Mouse (Mus musculus): ENCODE results near the gene Psg19.

DNA sequence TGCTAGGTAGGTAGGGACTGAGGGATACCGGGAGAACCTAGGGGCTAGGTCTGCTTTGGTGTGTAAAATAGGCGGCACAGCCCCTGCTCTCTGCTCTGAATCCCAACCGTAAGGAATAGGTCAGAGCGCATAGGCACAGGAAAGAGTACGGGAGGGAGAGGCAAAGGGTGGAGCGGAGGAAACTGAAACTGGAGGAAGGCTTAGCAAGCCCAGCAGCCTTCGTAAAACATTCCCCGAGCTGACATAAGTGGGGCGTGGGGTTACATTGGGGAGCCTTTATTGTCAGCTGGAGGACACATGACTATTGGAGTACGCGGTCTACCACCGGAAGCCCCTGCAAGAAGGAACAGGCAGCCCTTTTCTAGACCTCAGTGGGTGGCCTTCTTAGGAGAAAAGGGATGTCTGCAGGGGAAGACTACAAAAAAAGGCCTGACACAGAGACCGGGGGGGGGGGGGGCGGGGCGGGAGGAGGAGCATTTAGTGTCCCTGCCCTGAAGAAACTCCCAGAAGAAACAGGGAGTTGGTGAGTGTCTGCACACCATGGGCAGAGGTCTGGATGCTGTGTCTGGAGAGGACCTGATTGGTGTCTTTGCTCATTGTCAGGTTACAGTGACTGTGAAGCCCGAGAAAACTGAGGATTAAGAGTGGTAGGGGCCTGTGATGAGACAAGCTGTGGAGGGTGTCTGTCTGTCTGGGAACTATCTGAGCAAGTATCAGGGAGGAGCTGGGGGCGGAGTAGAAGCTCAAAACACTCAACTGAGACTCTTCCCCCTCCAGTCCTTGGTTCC is 42.3 kb upstream of the Psg19 start:
- TF ChIP-seq CTCF (conservative IDR thresholded peaks at IDR 0.05; ENCODE audit: insufficient read depth, insufficient read length, low read depth, low read length) = no peak
- no peak for TF ChIP-seq POLR2A (IDR thresholded peaks at IDR 0.05; ENCODE audit: low read depth, low read length)

All from kidney, adult 2 months (tissue).